Comparison of ENCODE assay signal across 8 mouse cellular contexts in the genomic region with DNA sequence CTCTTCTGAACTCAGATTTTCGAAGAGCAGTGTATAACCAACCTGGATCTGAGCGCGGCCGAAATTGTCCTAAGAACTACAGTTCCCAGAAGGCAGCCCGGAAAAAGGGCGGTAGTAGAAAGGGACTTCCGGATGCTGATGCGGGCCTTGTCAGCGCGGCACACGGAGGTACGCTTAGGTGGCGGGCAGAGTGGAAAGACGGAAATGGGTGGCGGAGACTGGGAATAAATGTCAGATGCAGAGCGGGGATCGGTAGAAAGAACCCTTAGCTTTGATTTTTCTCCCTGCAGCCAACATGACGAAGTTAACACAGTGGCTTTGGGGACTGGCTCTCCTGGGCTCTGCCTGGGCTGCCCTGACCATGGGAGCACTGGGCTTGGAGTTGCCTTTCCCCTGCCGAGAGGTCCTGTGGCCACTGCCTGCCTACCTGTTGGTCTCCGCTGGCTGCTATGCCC. TPM values are rescaled to one million over a fixed set of nuclear protein-coding genes. Genes with fewer than 3 reads are reported as not detected.
DNase-seq lines count a peak whose midpoint lies in the region; ATAC-seq lines count a peak whose summit lies in the region.

No protein-coding gene starts in this region.

- H3K36me3 ChIP-seq in limb, embryonic 15.5 days, result 0 out of 2 replicates have a peak, but pooled peaks cover 2% of the 10 kb centered on the region
- no peaks in the 10 kb centered on the region for H3K36me3 ChIP-seq in midbrain, embryonic 16.5 days (ENCODE audit: control insufficient read depth, insufficient read depth, low read length)
- no peaks in the 10 kb centered on the region; the same call in 1 of the 2 replicates for H3K36me3 ChIP-seq in stomach, embryonic 14.5 days (ENCODE audit: control insufficient read depth, insufficient read depth, low read length)

- WGBS in limb, embryonic 15.5 days, result 1% methylated on average over 20 of the region's 20 CpGs
- WGBS in midbrain, embryonic 16.5 days, result under 1% methylated on average over 20 of the region's 20 CpGs
- under 1% methylated on average over 20 of the region's 20 CpGs for WGBS in stomach, embryonic 14.5 days

- H3K4me3 ChIP-seq in limb, embryonic 15.5 days, result peak overlapping the region; percentile 65
- peak overlapping the region; percentile 83 for H3K4me3 ChIP-seq in midbrain, embryonic 16.5 days (ENCODE audit: low read depth, low read length)
- peak overlapping the region; percentile 77 for H3K4me3 ChIP-seq in stomach, embryonic 14.5 days (ENCODE audit: low read depth, low read length)

- no peaks in the 10 kb centered on the region for H3K9me3 ChIP-seq in limb, embryonic 15.5 days
- H3K9me3 ChIP-seq in midbrain, embryonic 16.5 days (replicated peaks; ENCODE audit: control insufficient read depth, low read length, poor library complexity, severe bottlenecking), result no peaks in the 10 kb centered on the region
- no peaks in the 10 kb centered on the region for H3K9me3 ChIP-seq in stomach, embryonic 14.5 days (ENCODE audit: control insufficient read depth, low read depth, low read length)

- H3K9ac ChIP-seq in limb, embryonic 15.5 days, result peak overlapping the region; percentile 85
- H3K9ac ChIP-seq in midbrain, embryonic 16.5 days (ENCODE audit: low read depth, low read length), result peak overlapping the region; percentile 92
- peak overlapping the region; percentile 93 for H3K9ac ChIP-seq in stomach, embryonic 14.5 days (replicated peaks; ENCODE audit: low read depth, low read length)

- H3K27ac ChIP-seq in limb, embryonic 15.5 days, result peak overlapping the region; percentile 81
- peak overlapping the region; percentile 86 for H3K27ac ChIP-seq in midbrain, embryonic 16.5 days (ENCODE audit: low read length)
- peak overlapping the region; percentile 40; the same call in 1 of the 2 replicates for H3K27ac ChIP-seq in stomach, embryonic 14.5 days (ENCODE audit: low read length)

- ATAC-seq in granulocyte monocyte progenitor cell, adult 5-6 weeks (replicated peaks; ENCODE audit: poor library complexity, severe bottlenecking), result peak; percentile 81
- ATAC-seq in limb, embryonic 15.5 days (ENCODE audit: insufficient number of reproducible peaks, low FRiP score, low TSS enrichment, low read depth), result peak; percentile 82
- ATAC-seq in midbrain, embryonic 16.5 days, result peak; percentile 87
- peak; percentile 83 for ATAC-seq in stomach, embryonic 14.5 days (ENCODE audit: insufficient number of reproducible peaks, insufficient read depth, low FRiP score, low read depth)

- H3K4me1 ChIP-seq in limb, embryonic 15.5 days, result peaks cover 41% of the 10 kb centered on the region
- H3K4me1 ChIP-seq in midbrain, embryonic 16.5 days (ENCODE audit: control insufficient read depth, insufficient read depth, low read length), result peaks cover 35% of the 10 kb centered on the region
- peaks cover 34% of the 10 kb centered on the region for H3K4me1 ChIP-seq in stomach, embryonic 14.5 days (ENCODE audit: control insufficient read depth, insufficient read depth, low read length)

- peak overlapping the region; percentile 62 for H3K4me2 ChIP-seq in limb, embryonic 15.5 days
- H3K4me2 ChIP-seq in midbrain, embryonic 16.5 days (ENCODE audit: low read length), result peak overlapping the region; percentile 97
- H3K4me2 ChIP-seq in stomach, embryonic 14.5 days (replicated peaks; ENCODE audit: low read depth, low read length), result peak overlapping the region; percentile 93

- no peaks in the 10 kb centered on the region for H3K27me3 ChIP-seq in limb, embryonic 15.5 days
- H3K27me3 ChIP-seq in midbrain, embryonic 16.5 days (ENCODE audit: control insufficient read depth, insufficient read depth, low read depth, low read length), result no peaks in the 10 kb centered on the region
- no peaks in the 10 kb centered on the region for H3K27me3 ChIP-seq in stomach, embryonic 14.5 days (ENCODE audit: control insufficient read depth, insufficient read depth, low read length)

- DNase-seq in 3134 (ENCODE audit: extremely low read depth, insufficient read length, low spot score), result peak; percentile 72
- peak; percentile 82 for DNase-seq in adipocyte (ENCODE audit: low spot score)
- peak; percentile 94 for DNase-seq in embryo, embryonic 10.5 days (ENCODE audit: low spot score)
- DNase-seq in kidney, adult 18-20 months, result peak; percentile 82

RNA-seq across cellular contexts. Expression of a gene that starts 3.9 kb away (rescaled TPM):
- 55.0 and 80.7 TPM in 2 replicates for total RNA-seq in granulocyte monocyte progenitor cell, adult 5-6 weeks (2014; fragmentation: Nextera tagmentation)
- 62.0 and 65.0 TPM in 2 replicates for total RNA-seq in granulocyte monocyte progenitor cell, adult 5-6 weeks (2017)
- polyA plus RNA-seq in limb, embryonic 15.5 days (2015; fragmentation: Nextera tagmentation; extraction: Ambion mirVana), result 91.9 and 92.8 TPM in 2 replicates
- 40.2 and 41.3 TPM in 2 replicates for polyA plus RNA-seq in midbrain, embryonic 16.5 days (2015; fragmentation: Nextera tagmentation; extraction: Ambion mirVana)
- 86.5 TPM in 2 replicates for polyA plus RNA-seq in stomach, embryonic 14.5 days (2014; fragmentation: Nextera tagmentation; extraction: Ambion mirVana)

RNA-seq across cellular contexts. Expression of a gene that starts 7.3 kb away (rescaled TPM):
- total RNA-seq in granulocyte monocyte progenitor cell, adult 5-6 weeks (2014; fragmentation: Nextera tagmentation), result 31.2 and 122 TPM in 2 replicates
- 86.0 and 91.7 TPM in 2 replicates for total RNA-seq in granulocyte monocyte progenitor cell, adult 5-6 weeks (2017)
- 131 and 161 TPM in 2 replicates for polyA plus RNA-seq in limb, embryonic 15.5 days (2015; fragmentation: Nextera tagmentation; extraction: Ambion mirVana)
- polyA plus RNA-seq in midbrain, embryonic 16.5 days (2015; fragmentation: Nextera tagmentation; extraction: Ambion mirVana), result 60.4 and 64.5 TPM in 2 replicates
- polyA plus RNA-seq in stomach, embryonic 14.5 days (2014; fragmentation: Nextera tagmentation; extraction: Ambion mirVana), result 144 and 186 TPM in 2 replicates

RNA-seq across cellular contexts. Expression of a gene that starts 14.5 kb away (rescaled TPM):
- total RNA-seq in granulocyte monocyte progenitor cell, adult 5-6 weeks (2014; fragmentation: Nextera tagmentation), result not detected in 2 replicates
- total RNA-seq in granulocyte monocyte progenitor cell, adult 5-6 weeks (2017), result not detected in 2 replicates
- polyA plus RNA-seq in limb, embryonic 15.5 days (2015; fragmentation: Nextera tagmentation; extraction: Ambion mirVana), result 59.6 and 64.2 TPM in 2 replicates
- polyA plus RNA-seq in midbrain, embryonic 16.5 days (2015; fragmentation: Nextera tagmentation; extraction: Ambion mirVana), result 6.8 and 7.4 TPM in 2 replicates
- 39.3 and 45.0 TPM in 2 replicates for polyA plus RNA-seq in stomach, embryonic 14.5 days (2014; fragmentation: Nextera tagmentation; extraction: Ambion mirVana)

RNA-seq across cellular contexts. Expression of a gene that starts 20.4 kb away (rescaled TPM):
- 3.7 and 6.0 TPM in 2 replicates for total RNA-seq in granulocyte monocyte progenitor cell, adult 5-6 weeks (2014; fragmentation: Nextera tagmentation)
- 0.52 and 2.8 TPM in 2 replicates for total RNA-seq in granulocyte monocyte progenitor cell, adult 5-6 weeks (2017)
- polyA plus RNA-seq in limb, embryonic 15.5 days (2015; fragmentation: Nextera tagmentation; extraction: Ambion mirVana), result 4.0 and 4.7 TPM in 2 replicates
- 90.3 and 91.2 TPM in 2 replicates for polyA plus RNA-seq in midbrain, embryonic 16.5 days (2015; fragmentation: Nextera tagmentation; extraction: Ambion mirVana)
- polyA plus RNA-seq in stomach, embryonic 14.5 days (2014; fragmentation: Nextera tagmentation; extraction: Ambion mirVana), result 4.9 and 5.1 TPM in 2 replicates

RNA-seq across cellular contexts. Expression of a gene that starts 20.7 kb away (rescaled TPM):
- 312 and 315 TPM in 2 replicates for total RNA-seq in granulocyte monocyte progenitor cell, adult 5-6 weeks (2014; fragmentation: Nextera tagmentation)
- total RNA-seq in granulocyte monocyte progenitor cell, adult 5-6 weeks (2017), result 376 and 384 TPM in 2 replicates
- polyA plus RNA-seq in limb, embryonic 15.5 days (2015; fragmentation: Nextera tagmentation; extraction: Ambion mirVana), result 307 and 334 TPM in 2 replicates
- 195 TPM in 2 replicates for polyA plus RNA-seq in midbrain, embryonic 16.5 days (2015; fragmentation: Nextera tagmentation; extraction: Ambion mirVana)
- polyA plus RNA-seq in stomach, embryonic 14.5 days (2014; fragmentation: Nextera tagmentation; extraction: Ambion mirVana), result 297 and 314 TPM in 2 replicates

Comparison
In these comparisons a context has a peak if more than half of its experiments do, and no peak if none do; other contexts are left out.
1. Peak in every context shown above with its lines: DNase-seq, ATAC-seq, H3K4me3 ChIP-seq and H3K27ac ChIP-seq.